Mouse (Mus musculus): ENCODE data around the gene Fgb.

The Fgb gene

DNA sequence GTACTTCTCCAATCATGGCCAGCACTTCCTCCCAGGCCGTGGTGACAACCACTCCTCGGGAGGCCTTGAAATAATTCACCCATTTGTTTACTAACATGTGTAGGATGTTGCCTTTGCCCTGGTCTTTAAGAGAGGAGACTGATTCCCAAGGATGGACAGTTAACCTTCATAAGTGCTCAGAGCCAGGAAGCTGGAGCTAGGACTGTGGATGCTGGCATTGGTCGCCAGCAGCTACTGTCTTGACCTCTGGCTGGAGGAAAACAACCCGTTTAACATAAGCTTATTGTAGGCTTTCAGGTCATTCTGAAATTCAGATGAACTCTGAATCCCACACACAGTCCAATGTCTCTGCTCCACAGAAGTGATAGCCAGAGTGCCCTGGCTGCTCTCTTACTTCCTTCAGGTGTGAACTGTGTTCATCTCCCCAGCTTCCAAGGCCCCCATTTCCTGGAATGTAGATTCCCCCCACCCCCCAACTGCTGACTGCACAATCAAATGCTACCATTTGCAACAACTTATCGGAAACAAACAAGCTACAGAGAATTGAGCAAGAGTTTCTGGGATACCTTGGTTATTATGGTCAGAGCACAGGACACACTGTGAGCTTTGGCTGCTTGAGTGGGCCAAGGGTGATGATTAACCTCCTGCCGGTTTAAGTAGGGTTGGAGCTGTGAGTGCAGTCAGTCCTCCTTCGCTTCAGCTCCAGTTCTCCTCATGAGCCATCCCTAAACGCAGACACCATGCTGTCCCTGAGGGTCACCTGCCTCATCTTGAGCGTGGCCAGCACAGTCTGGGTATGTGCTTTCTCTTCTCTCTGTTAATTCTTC lies 24.0 kb downstream of the Fgb start, which contains the start of gene Fga:
Gene Fga (plus strand): TSS at position 602 of the 827 bp plus-strand sequence.
- DNase-seq = no peak

GRCm38 (mm10) chr3:83025036-83025435 lies 24.6 kb downstream of the Fgb start:
- DNase-seq = no peak

DNA sequence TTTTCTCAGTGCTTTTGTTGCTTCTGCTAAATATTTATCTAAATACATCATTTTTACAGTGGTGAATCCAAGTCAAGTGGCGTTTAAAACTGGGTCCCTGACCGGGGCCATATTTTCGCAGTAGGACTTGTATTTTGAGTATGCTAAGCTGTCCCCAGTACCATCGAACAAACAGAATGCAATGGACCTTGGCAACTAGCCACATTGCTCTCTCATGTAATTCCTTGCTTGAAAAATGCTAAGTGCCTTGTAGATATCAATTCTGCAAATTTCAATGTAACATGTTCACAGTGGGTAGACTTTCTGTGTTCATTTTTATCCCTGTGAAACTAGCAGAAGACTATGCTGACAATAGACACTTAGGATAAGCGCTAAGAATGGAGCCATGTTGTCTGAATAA lies 28.5 kb downstream of the Fgb start:
- no peak for DNase-seq

DNA sequence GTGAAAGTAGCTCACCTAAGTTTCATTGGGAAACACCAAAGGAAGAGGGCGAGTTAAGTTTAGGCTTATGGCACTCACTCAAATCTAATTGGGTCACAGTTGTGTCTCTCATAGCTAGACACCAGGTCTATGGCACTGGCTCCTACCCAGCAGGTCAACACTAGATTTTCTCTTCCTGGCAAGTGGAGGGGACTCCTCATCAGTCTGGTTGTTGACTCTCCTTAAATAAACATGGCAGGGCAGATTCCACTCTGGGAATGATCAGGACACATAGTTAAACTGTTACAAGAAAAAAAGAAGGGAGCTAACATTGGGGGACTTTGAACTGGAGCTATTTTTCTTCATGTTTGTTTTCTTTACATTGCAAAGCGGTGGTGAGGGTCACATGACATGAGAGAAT lies 29.3 kb downstream of the Fgb start:
- DNase-seq = no peak

DNA sequence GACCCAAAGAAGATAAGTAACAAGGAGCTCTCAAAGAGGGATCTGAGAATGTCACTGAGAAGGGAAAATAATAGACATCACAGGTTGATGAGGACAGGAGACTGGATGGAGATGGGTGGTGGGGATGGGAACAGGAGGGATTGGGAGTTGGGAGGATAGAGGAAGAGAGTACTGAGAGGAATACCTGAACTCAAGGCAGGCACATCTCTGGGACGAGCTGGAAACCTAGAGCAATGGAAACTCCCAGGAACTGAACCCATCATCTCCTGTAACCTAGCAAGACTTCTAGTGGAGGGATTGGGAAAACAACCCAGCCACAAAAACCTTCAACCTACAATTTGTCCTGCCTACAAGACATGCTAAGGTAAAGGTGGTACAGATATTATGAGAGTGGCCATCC lies 33.4 kb downstream of the Fgb start:
- DNase-seq = no peak

GRCm38 (mm10) chr3:83013951-83014350 lies 35.7 kb downstream of the Fgb start:
- DNase-seq = no peak

DNA sequence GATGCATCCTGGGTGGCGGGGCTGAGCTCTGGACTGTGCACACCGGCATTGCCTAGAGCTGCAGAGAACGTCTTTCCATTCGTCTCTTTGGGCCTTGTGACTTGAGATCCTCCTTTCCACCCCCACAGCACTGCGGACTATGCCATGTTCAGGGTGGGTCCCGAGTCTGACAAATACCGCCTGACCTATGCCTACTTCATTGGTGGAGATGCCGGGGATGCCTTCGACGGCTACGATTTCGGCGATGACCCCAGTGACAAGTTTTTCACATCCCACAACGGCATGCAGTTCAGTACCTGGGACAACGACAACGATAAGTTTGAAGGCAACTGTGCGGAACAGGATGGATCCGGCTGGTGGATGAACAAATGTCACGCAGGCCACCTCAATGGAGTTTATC lies 37.0 kb downstream of the Fgb start:
- DNase-seq = no peak

DNA sequence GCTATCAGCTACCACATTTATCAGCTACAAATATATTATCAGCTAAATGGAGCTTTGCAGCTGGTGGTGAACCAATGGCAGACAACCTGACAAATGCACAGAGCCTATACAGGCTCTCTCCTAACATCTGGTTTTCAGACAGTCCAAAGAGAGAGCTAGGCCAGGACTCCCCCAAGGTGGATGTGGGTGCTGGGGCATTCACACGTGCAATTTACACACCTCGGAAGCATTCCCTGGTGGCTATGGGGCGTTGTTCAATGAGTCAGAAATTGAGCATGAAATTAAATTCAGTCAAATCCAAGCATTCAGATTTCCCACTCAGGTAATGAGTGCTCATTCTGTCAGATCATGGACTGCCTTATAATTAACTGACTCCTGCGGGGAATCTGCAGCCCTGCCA lies 38.1 kb downstream of the Fgb start:
- DNase-seq = no peak

DNA sequence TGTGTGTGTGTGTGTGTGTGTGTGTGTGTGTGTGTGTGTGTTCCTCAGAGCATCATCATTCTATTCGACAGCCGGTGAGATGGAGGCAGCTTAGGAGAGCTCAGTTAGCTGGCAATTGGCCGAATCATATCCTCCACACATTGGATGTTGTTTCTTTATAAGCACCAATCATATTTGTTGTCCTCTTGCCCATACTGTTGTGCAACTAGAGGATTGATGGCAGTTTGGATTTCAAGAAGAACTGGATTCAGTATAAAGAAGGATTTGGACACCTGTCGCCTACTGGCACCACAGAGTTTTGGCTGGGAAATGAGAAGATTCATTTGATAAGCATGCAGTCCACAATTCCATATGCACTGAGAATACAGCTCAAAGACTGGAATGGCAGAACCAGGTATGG lies 38.5 kb downstream of the Fgb start:
- DNase-seq = no peak

DNA sequence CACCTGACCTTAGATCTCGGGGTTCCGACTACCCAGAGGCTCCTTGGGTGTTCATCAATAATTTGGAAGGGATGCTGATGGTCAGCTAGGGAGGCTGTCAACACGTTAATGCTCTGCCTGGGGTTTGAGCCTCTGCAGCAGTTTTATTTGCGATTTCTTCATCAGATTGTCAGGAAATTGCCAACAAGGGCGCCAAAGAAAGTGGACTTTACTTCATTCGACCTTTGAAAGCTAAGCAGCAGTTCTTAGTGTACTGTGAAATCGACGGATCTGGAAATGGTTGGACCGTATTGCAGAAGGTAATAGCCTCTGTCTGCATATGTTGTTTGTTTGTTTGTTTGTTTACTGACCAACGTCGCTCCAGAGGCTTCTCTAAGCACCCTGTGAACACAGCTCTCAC lies 39.4 kb downstream of the Fgb start:
- DNase-seq = no peak

GRCm38 (mm10) chr3:83007557-83007956 lies 42.1 kb downstream of the Fgb start, which contains the start of gene Fgg:
TSS of gene Fgg (plus strand) at chr3:83007724.
- no peak for DNase-seq

GRCm38 (mm10) chr3:83004801-83005200 lies 44.9 kb downstream of the Fgb start:
- no peak for DNase-seq

DNA sequence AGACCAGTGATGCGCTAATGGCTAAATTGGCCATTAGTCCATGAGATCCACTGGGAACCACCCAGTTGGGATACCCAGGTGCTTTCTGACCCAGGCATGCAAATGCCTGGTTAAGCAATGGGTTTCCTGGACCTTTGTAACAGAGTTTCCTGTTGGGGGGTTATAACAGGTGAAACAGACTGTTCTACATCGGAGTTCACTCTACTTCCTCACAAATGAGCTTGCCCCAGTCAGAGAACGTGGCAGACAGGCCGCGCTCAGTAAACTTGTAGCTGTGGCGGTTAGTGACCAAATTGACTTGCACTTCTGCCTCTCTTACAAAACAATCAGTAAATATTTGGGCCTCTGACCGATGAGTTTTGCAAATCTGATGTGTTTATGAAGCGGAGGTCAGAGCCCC lies 46.6 kb downstream of the Fgb start:
- DNase-seq = no peak

GRCm38 (mm10) chr3:83002191-83002590 lies 47.5 kb downstream of the Fgb start:
- DNase-seq = peak; percentile 31

GRCm38 (mm10) chr3:82999995-83000394 lies 49.7 kb downstream of the Fgb start:
- no peak for DNase-seq

- no peak for DNase-seq
Observed at GRCm38 (mm10) chr3:82998772-82999463, 50.7 kb downstream of the Fgb start.

GRCm38 (mm10) chr3:82996656-82997055 lies 53.0 kb downstream of the Fgb start:
- DNase-seq = no peak

- peak; percentile 46 for DNase-seq
Observed at GRCm38 (mm10) chr3:82995368-82995767, 54.3 kb downstream of the Fgb start.

GRCm38 (mm10) chr3:82992956-82993355 lies 56.7 kb downstream of the Fgb start:
- no peak for DNase-seq

GRCm38 (mm10) chr3:82991963-82992362 lies 57.7 kb downstream of the Fgb start:
- no peak for DNase-seq

All from right cerebral cortex, postnatal 14 days (tissue).